Mouse (Mus musculus) ES-E14 (cell line): ENCODE measurements around the gene Fsd2.

ENCODE experiments used
- CHD2 ChIP-seq: IDR thresholded peaks from 2 replicates; pipeline ENCODE4 v1.6.1; 2014; ENCODE audit warnings: mild to moderate bottlenecking, low read depth, low read length, inconsistent platforms
- HCFC1 ChIP-seq: IDR thresholded peaks from 2 replicates; pipeline ENCODE4 v1.6.1; 2012; ENCODE audit warnings: low read length, inconsistent platforms, borderline replicate concordance; ENCODE audit not compliant: insufficient read depth
- MAFK ChIP-seq: IDR thresholded peaks from 2 replicates; pipeline ENCODE4 v1.6.1; 2014; ENCODE audit warnings: mild to moderate bottlenecking, low read depth, low read length, inconsistent platforms; ENCODE audit not compliant: insufficient read depth
- ZC3H11A ChIP-seq: IDR thresholded peaks from 2 replicates; pipeline ENCODE4 v1.6.1; 2012; ENCODE audit warnings: low read depth, mild to moderate bottlenecking, inconsistent platforms, low read length, borderline replicate concordance
- ZNF384 ChIP-seq: IDR thresholded peaks from 2 replicates; pipeline ENCODE4 v1.6.1; 2012; ENCODE audit warnings: low read depth, low read length, inconsistent platforms

DNA sequence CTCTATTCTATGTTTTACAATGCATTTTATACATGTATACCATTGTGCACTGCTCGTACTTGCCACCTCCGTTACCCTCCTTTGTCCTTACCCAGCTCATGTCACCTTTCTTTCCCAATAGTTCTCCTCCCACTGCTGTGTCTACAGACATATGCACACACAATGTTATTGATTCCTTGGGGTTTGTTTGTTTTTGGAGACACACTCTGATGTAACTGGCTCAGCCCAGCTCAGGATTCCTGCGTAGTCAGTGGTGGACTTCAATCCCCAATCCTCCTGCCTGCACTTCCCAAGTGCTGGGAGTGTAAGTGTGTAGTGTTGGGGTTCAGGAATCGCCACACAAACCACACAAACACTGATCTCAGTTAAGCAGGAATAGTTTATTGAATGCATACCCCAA, 20.5 kb upstream of the Fsd2 start:
- no peak for TF ChIP-seq CHD2
- no peak for TF ChIP-seq ZNF384
- TF ChIP-seq HCFC1, result no peak
- TF ChIP-seq ZC3H11A, result no peak
- TF ChIP-seq MAFK, result no peak
